Mouse (Mus musculus): ENCODE measurements around the gene 4930470P17Rik. TPM values are rescaled to one million over a fixed set of nuclear protein-coding genes. Genes with fewer than 3 reads are reported as not detected.
"Not testable (repeated sequence)": the region's sequence is repeated elsewhere in the genome, so short reads cannot be mapped to it uniquely, and the experiment has no call there.

Gene 4930470P17Rik
- total and polyA plus RNA-seq, 3 experiments: not detected

GRCm38 (mm10) chr2:170611794-170612193, 10.0 kb upstream of the 4930470P17Rik start:
- H3K36me3 ChIP-seq (ENCODE audit: control insufficient read depth in 1 of 2, insufficient read depth in 2 of 2, low read length in 2 of 2); H3K9ac ChIP-seq (ENCODE audit: control insufficient read depth, low read depth, low read length, poor library complexity, severe bottlenecking); DNase-seq (ENCODE audit: low read depth, low spot score); H3K4me3 ChIP-seq (ENCODE audit: control insufficient read depth in 1 of 2, insufficient read depth in 1 of 2, low read depth in 2 of 2, low read length in 2 of 2); H3K4me1 ChIP-seq (ENCODE audit: control insufficient read depth in 1 of 2, insufficient read depth in 2 of 2, low read length in 2 of 2); H3K79me2 ChIP-seq (ENCODE audit: control insufficient read depth, insufficient read depth, low read length, poor library complexity); H3K9me3 ChIP-seq (replicated peaks; ENCODE audit: insufficient read depth, low read length); H3K27me3 ChIP-seq (ENCODE audit: control insufficient read depth in 1 of 2, insufficient read depth in 2 of 2, low read length in 2 of 2); H3K27ac ChIP-seq (ENCODE audit: control insufficient read depth, low read depth, low read length): not testable (repeated sequence)

DNA sequence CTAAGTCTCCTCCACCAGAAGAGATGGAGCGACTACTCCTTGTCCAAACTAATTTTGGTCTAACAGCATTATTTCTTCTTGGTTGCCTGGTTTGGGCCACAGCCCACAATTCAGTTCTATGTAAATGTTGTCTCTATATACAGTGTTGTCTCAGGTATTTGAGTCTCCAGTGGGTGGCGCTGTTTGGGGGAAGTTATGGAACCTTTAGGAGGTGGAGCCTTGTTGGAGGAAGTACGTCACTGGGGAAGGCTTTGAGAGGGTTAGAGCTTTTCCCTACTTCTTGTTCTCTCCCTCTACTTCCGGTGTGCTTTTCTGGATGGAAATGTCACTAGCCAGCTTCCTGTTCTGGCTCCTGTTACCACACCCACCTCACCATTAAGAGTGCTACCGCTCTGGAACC, 646 bp downstream of the 4930470P17Rik start:
- H3K27ac ChIP-seq (ENCODE audit: control insufficient read depth, low read depth, low read length): no peak overlapping the region
- no peak for TF ChIP-seq TAL1 (IDR thresholded peaks at IDR 0.05; ENCODE audit: low read length)
- no peak for TF ChIP-seq MXI1 (IDR thresholded peaks at IDR 0.05; ENCODE audit: low read depth, low read length)
- no peak for TF ChIP-seq E2F4 (IDR thresholded peaks at IDR 0.05; ENCODE audit: borderline replicate concordance, low read depth, low read length)
- TF ChIP-seq MAX (IDR thresholded peaks at IDR 0.05; ENCODE audit: low read length): no peak
- no peak for TF ChIP-seq NRF1 (IDR thresholded peaks at IDR 0.05; ENCODE audit: insufficient read depth, low read depth, low read length, poor library complexity, severe bottlenecking)
- no peak for TF ChIP-seq JUND (IDR thresholded peaks at IDR 0.05; ENCODE audit: low read depth, low read length)
- H3K27me3 ChIP-seq (ENCODE audit: control insufficient read depth in 1 of 2, insufficient read depth in 2 of 2, low read length in 2 of 2): no peaks in the 10 kb centered on the region
- H3K4me1 ChIP-seq (ENCODE audit: control insufficient read depth in 1 of 2, insufficient read depth in 2 of 2, low read length in 2 of 2): no peaks in the 10 kb centered on the region
- H3K9ac ChIP-seq (ENCODE audit: control insufficient read depth, low read depth, low read length, poor library complexity, severe bottlenecking): no peak overlapping the region
- H3K9me3 ChIP-seq (replicated peaks; ENCODE audit: insufficient read depth, low read length): no peaks in the 10 kb centered on the region
- no peaks in the 10 kb centered on the region for H3K79me2 ChIP-seq (ENCODE audit: control insufficient read depth, insufficient read depth, low read length, poor library complexity)
- H3K36me3 ChIP-seq (ENCODE audit: control insufficient read depth in 1 of 2, insufficient read depth in 2 of 2, low read length in 2 of 2): no peaks in the 10 kb centered on the region
- DNase-seq (ENCODE audit: low read depth, low spot score): no peak
- no peak overlapping the region for H3K4me3 ChIP-seq (ENCODE audit: control insufficient read depth in 1 of 2, insufficient read depth in 1 of 2, low read depth in 2 of 2, low read length in 2 of 2)

GRCm38 (mm10) chr2:170597586-170597985, 4.2 kb downstream of the 4930470P17Rik start:
- Histone ChIP-seq H3K4me1 (ENCODE audit: control insufficient read depth in 1 of 2, insufficient read depth in 2 of 2, low read length in 2 of 2) (no peaks in the 10 kb centered on the region), H3K9ac (ENCODE audit: control insufficient read depth, low read depth, low read length, poor library complexity, severe bottlenecking) (no peak overlapping the region), H3K27ac (ENCODE audit: control insufficient read depth, low read depth, low read length) (no peak overlapping the region), H3K36me3 (ENCODE audit: control insufficient read depth in 1 of 2, insufficient read depth in 2 of 2, low read length in 2 of 2) (no peaks in the 10 kb centered on the region), H3K27me3 (ENCODE audit: control insufficient read depth in 1 of 2, insufficient read depth in 2 of 2, low read length in 2 of 2) (no peaks in the 10 kb centered on the region), H3K79me2 (ENCODE audit: control insufficient read depth, insufficient read depth, low read length, poor library complexity) (no peaks in the 10 kb centered on the region), H3K4me3 (ENCODE audit: control insufficient read depth in 1 of 2, insufficient read depth in 1 of 2, low read depth in 2 of 2, low read length in 2 of 2) (no peak overlapping the region), H3K9me3 (replicated peaks; ENCODE audit: insufficient read depth, low read length) (no peaks in the 10 kb centered on the region)
- no peak for DNase-seq (ENCODE audit: low read depth, low spot score)
- TF ChIP-seq POLR2A (IDR thresholded peaks at IDR 0.05; ENCODE audit: control insufficient read depth in 1 of 2, insufficient read depth in 1 of 2, low read depth in 1 of 2, low read length in 2 of 2, poor library complexity in 1 of 2) (no peak), HCFC1 (IDR thresholded peaks at IDR 0.05; ENCODE audit: low read depth, low read length) (no peak), CTCF (IDR thresholded peaks at IDR 0.05 in 2 of 3, conservative IDR thresholded peaks at IDR 0.05 in 1 of 3; ENCODE audit: control insufficient read depth in 1 of 3, insufficient read depth in 1 of 3, low read depth in 2 of 3, low read length in 3 of 3, poor library complexity in 1 of 3, severe bottlenecking in 1 of 3) (peak in 1 of 3 experiments; percentile 2; a peak in 1 of 6 replicates)

GRCm38 (mm10) chr2:170596726-170597125, 5.1 kb downstream of the 4930470P17Rik start:
- Histone ChIP-seq H3K27me3 (ENCODE audit: control insufficient read depth in 1 of 2, insufficient read depth in 2 of 2, low read length in 2 of 2) (no peaks in the 10 kb centered on the region), H3K4me1 (ENCODE audit: control insufficient read depth in 1 of 2, insufficient read depth in 2 of 2, low read length in 2 of 2) (no peaks in the 10 kb centered on the region), H3K27ac (ENCODE audit: control insufficient read depth, low read depth, low read length) (no peak overlapping the region), H3K36me3 (ENCODE audit: control insufficient read depth in 1 of 2, insufficient read depth in 2 of 2, low read length in 2 of 2) (no peaks in the 10 kb centered on the region), H3K9ac (ENCODE audit: control insufficient read depth, low read depth, low read length, poor library complexity, severe bottlenecking) (no peak overlapping the region), H3K79me2 (ENCODE audit: control insufficient read depth, insufficient read depth, low read length, poor library complexity) (no peaks in the 10 kb centered on the region), H3K9me3 (replicated peaks; ENCODE audit: insufficient read depth, low read length) (no peaks in the 10 kb centered on the region), H3K4me3 (ENCODE audit: control insufficient read depth in 1 of 2, insufficient read depth in 1 of 2, low read depth in 2 of 2, low read length in 2 of 2) (no peak overlapping the region)
- DNase-seq (ENCODE audit: low read depth, low spot score): no peak
- TF ChIP-seq NELFE (IDR thresholded peaks at IDR 0.05; ENCODE audit: low read depth, low read length): no peak
- TF ChIP-seq CTCF (IDR thresholded peaks at IDR 0.05 in 2 of 3, conservative IDR thresholded peaks at IDR 0.05 in 1 of 3; ENCODE audit: control insufficient read depth in 1 of 3, insufficient read depth in 1 of 3, low read depth in 2 of 3, low read length in 3 of 3, poor library complexity in 1 of 3, severe bottlenecking in 1 of 3): peak in 1 of 3 experiments; percentile 5; a peak in 1 of 6 replicates
- TF ChIP-seq MAZ (IDR thresholded peaks at IDR 0.05; ENCODE audit: low read depth, low read length): no peak
